Mouse (Mus musculus): ENCODE data around the gene Atp8b2. TPM values are rescaled to one million over a fixed set of nuclear protein-coding genes. Genes with fewer than 3 reads are reported as not detected.

The Atp8b2 gene
- total and polyA plus RNA-seq, 2 experiments from 2014 or later = 10.9 to 83.5 TPM

- DNase-seq (ENCODE audit: low spot score) = no peak
- no peaks in the 10 kb centered on the region for H3K27me3 ChIP-seq (ENCODE audit: insufficient read depth, low read length)
- no peak for ATAC-seq
- WGBS = 65% methylated on average over 4 of the region's 4 CpGs
- H3K27ac ChIP-seq = no peak overlapping the region
- no peak overlapping the region for H3K4me3 ChIP-seq (ENCODE audit: low read length)
- peak; percentile 51 for TF ChIP-seq CTCF (IDR thresholded peaks at IDR 0.05; ENCODE audit: low read depth)
- H3K9ac ChIP-seq (replicated peaks; ENCODE audit: low read length) = no peak overlapping the region
- peaks cover 18% of the 10 kb centered on the region for H3K4me1 ChIP-seq (ENCODE audit: insufficient read depth, low read length)
- H3K9me3 ChIP-seq (ENCODE audit: low read length) = no peaks in the 10 kb centered on the region
- H3K4me2 ChIP-seq (ENCODE audit: low read depth, low read length) = no peak overlapping the region
- no peaks in the 10 kb centered on the region for H3K36me3 ChIP-seq (ENCODE audit: insufficient read depth, low read length)
These were observed 3.6 kb upstream of the Atp8b2 start for GRCm38 (mm10) chr3:89966946-89967345.

GRCm38 (mm10) chr3:89965972-89966371, 2.7 kb upstream of the Atp8b2 start:
- DNase-seq (ENCODE audit: low spot score) (no peak), ATAC-seq (no peak)
- 87% methylated on average over 5 of the region's 5 CpGs for WGBS
- no peak overlapping the region for H3K27ac ChIP-seq
- H3K36me3 ChIP-seq (ENCODE audit: insufficient read depth, low read length) = no peaks in the 10 kb centered on the region
- no peak overlapping the region for H3K9ac ChIP-seq (replicated peaks; ENCODE audit: low read length)
- H3K4me3 ChIP-seq (ENCODE audit: low read length) = no peak overlapping the region
- no peak for TF ChIP-seq CTCF (IDR thresholded peaks at IDR 0.05; ENCODE audit: low read depth)
- H3K9me3 ChIP-seq (ENCODE audit: low read length) = no peaks in the 10 kb centered on the region
- H3K4me1 ChIP-seq (ENCODE audit: insufficient read depth, low read length) = peaks cover 27% of the 10 kb centered on the region
- H3K27me3 ChIP-seq (ENCODE audit: insufficient read depth, low read length) = no peaks in the 10 kb centered on the region
- H3K4me2 ChIP-seq (ENCODE audit: low read depth, low read length) = no peak overlapping the region

- Histone ChIP-seq H3K27ac (no peak overlapping the region), H3K4me3 (ENCODE audit: low read length) (no peak overlapping the region), H3K27me3 (ENCODE audit: insufficient read depth, low read length) (no peaks in the 10 kb centered on the region), H3K4me1 (ENCODE audit: insufficient read depth, low read length) (peaks cover 30% of the 10 kb centered on the region), H3K4me2 (ENCODE audit: low read depth, low read length) (no peak overlapping the region), H3K36me3 (ENCODE audit: insufficient read depth, low read length) (no peaks in the 10 kb centered on the region), H3K9me3 (ENCODE audit: low read length) (no peaks in the 10 kb centered on the region), H3K9ac (replicated peaks; ENCODE audit: low read length) (no peak overlapping the region)
- ATAC-seq (no peak), DNase-seq (ENCODE audit: low spot score) (no peak)
- TF ChIP-seq CTCF (IDR thresholded peaks at IDR 0.05; ENCODE audit: low read depth) = no peak
- 94% methylated on average over 8 of the region's 8 CpGs for WGBS
These were observed 2.2 kb upstream of the Atp8b2 start for GRCm38 (mm10) chr3:89965557-89965956.

- Histone ChIP-seq H3K9me3 (ENCODE audit: low read length) (no peaks in the 10 kb centered on the region), H3K4me1 (ENCODE audit: insufficient read depth, low read length) (peaks cover 30% of the 10 kb centered on the region), H3K27ac (peak overlapping the region; percentile 94), H3K9ac (replicated peaks; ENCODE audit: low read length) (peak overlapping the region; percentile 93), H3K27me3 (ENCODE audit: insufficient read depth, low read length) (no peaks in the 10 kb centered on the region), H3K36me3 (ENCODE audit: insufficient read depth, low read length) (no peaks in the 10 kb centered on the region), H3K4me3 (ENCODE audit: low read length) (peak overlapping the region; percentile 96), H3K4me2 (ENCODE audit: low read depth, low read length) (peak overlapping the region; percentile 73)
- 28% methylated on average over 22 of the region's 22 CpGs for WGBS
- ATAC-seq = no peak
- peak; percentile 87 for DNase-seq (ENCODE audit: low spot score)
- peak; percentile 86 for TF ChIP-seq CTCF (IDR thresholded peaks at IDR 0.05; ENCODE audit: low read depth)
These were observed 825 bp upstream of the Atp8b2 start for GRCm38 (mm10) chr3:89963926-89964739.

GRCm38 (mm10) chr3:89962751-89963220, 522 bp downstream of the Atp8b2 start:
- H3K4me3 ChIP-seq (ENCODE audit: low read length) = peak overlapping the region; percentile 96
- WGBS = 1% methylated on average over 29 of the region's 30 CpGs
- H3K4me2 ChIP-seq (ENCODE audit: low read depth, low read length) = peak overlapping the region; percentile 73
- peaks cover 7% of the 10 kb centered on the region; the same call in 1 of the 2 replicates for H3K36me3 ChIP-seq (ENCODE audit: insufficient read depth, low read length)
- peaks cover 30% of the 10 kb centered on the region for H3K4me1 ChIP-seq (ENCODE audit: insufficient read depth, low read length)
- no peak for TF ChIP-seq CTCF (IDR thresholded peaks at IDR 0.05; ENCODE audit: low read depth)
- H3K27ac ChIP-seq = peak overlapping the region; percentile 94
- peak overlapping the region; percentile 93 for H3K9ac ChIP-seq (replicated peaks; ENCODE audit: low read length)
- H3K9me3 ChIP-seq (ENCODE audit: low read length) = no peaks in the 10 kb centered on the region
- ATAC-seq = peak; percentile 16
- DNase-seq (ENCODE audit: low spot score) = no peak
- no peaks in the 10 kb centered on the region for H3K27me3 ChIP-seq (ENCODE audit: insufficient read depth, low read length)

GRCm38 (mm10) chr3:89962059-89962750, 1.1 kb downstream of the Atp8b2 start:
- ATAC-seq = no peak
- Histone ChIP-seq H3K4me2 (ENCODE audit: low read depth, low read length) (peak overlapping the region; percentile 73), H3K4me1 (ENCODE audit: insufficient read depth, low read length) (peaks cover 30% of the 10 kb centered on the region), H3K9ac (replicated peaks; ENCODE audit: low read length) (peak overlapping the region; percentile 93), H3K9me3 (ENCODE audit: low read length) (no peaks in the 10 kb centered on the region), H3K4me3 (ENCODE audit: low read length) (peak overlapping the region; percentile 96), H3K27me3 (ENCODE audit: insufficient read depth, low read length) (no peaks in the 10 kb centered on the region), H3K36me3 (ENCODE audit: insufficient read depth, low read length) (peaks cover 13% of the 10 kb centered on the region; the same call in 1 of the 2 replicates), H3K27ac (peak overlapping the region; percentile 94)
- no peak for TF ChIP-seq CTCF (IDR thresholded peaks at IDR 0.05; ENCODE audit: low read depth)
- WGBS = 3% methylated on average over 14 of the region's 14 CpGs
- peak; percentile 51 for DNase-seq (ENCODE audit: low spot score)
